7 mouse cellular contexts compared by ENCODE assay signal in the genomic region with DNA sequence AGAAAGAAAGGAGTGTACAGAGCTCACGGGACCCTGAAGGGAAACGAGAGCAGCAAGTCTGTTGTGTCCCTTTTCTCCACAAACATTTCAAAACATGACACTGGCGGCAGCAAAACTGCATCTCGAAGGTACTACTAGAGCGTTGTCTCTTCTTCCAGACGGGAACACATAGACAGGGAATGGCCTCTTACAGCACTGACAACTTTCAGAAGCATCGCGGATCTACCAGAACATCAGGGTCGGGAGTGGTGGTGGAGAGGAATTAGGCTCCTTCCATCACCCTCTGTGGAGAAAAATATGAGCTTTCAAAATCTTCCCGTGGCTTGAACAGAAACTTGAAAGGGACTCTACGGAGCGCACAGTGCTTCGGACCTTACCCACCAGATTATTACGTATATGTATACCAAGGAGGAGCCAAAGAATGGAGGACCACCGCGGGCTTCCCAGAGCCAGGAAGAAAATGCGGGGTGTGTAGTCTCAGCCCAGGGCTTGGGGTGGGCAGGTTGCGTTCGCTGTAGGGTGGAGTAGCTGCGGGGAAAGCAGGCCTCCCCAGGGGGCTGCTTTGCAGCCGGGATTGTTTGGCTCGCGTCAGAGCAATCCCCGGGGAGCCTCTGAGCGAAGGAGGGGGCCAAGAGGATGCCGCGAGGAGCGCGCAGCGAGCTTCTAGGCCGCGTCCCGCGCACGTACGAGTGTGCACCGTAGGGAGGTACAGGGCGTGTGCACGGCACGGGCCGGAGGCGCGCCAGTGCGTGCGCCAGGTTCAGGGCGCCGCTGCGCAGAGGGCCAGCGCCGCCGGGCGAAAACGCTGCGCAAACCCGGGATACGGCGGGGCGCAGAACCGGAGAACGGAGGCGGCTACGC. TPM values are rescaled to one million over a fixed set of nuclear protein-coding genes. Genes with fewer than 3 reads are reported as not detected.
DNase-seq lines count a peak whose midpoint lies in the region; ATAC-seq lines count a peak whose summit lies in the region.

A gene (plus strand): TSS at position 799 of the 861 bp plus-strand sequence.

- DNase-seq in R1 (ENCODE audit: low read depth, low spot score) = peak; percentile 86
- DNase-seq in cerebellum, adult 9-10 months = peak; percentile 89
- peak; percentile 87 to 88 for DNase-seq in frontal cortex, postnatal 36 days (ENCODE audit: low spot score in 2 of 2)
- DNase-seq in hindbrain, embryonic 14.5 days (ENCODE audit: low spot score) = peak; percentile 86
- peak in 1 of 2 experiments; percentile 85 for DNase-seq in left cerebral cortex, adult 8-10 months (ENCODE audit: low spot score in 2 of 2)
- DNase-seq in right cerebral cortex, postnatal 25 days = peak; percentile 90

- no peaks in the 10 kb centered on the region for H3K27me3 ChIP-seq in hindbrain, embryonic 14.5 days (ENCODE audit: control insufficient read depth, insufficient read depth, low read length)

- peaks cover 29% of the 10 kb centered on the region for H3K4me1 ChIP-seq in hindbrain, embryonic 14.5 days (replicated peaks; ENCODE audit: control insufficient read depth, insufficient read depth, low read length)

- no peaks in the 10 kb centered on the region for H3K9me3 ChIP-seq in hindbrain, embryonic 14.5 days (ENCODE audit: control insufficient read depth, low read length)

- 1% methylated on average over 62 of the region's 62 CpGs for whole genome bisulfite sequencing in hindbrain, embryonic 14.5 days

- H3K4me2 ChIP-seq in hindbrain, embryonic 14.5 days (replicated peaks) = peak within 1 kb of the TSS; percentile 75

- H3K9ac ChIP-seq in hindbrain, embryonic 14.5 days = peak within 1 kb of the TSS; percentile 97

- peak; percentile 93 for ATAC-seq in hindbrain, embryonic 14.5 days (ENCODE audit: low FRiP score)
- peak; percentile 48 for ATAC-seq in megakaryocyte, adult 5-6 weeks (ENCODE audit: poor library complexity, severe bottlenecking)

- peak within 1 kb of the TSS; percentile 99 for H3K27ac ChIP-seq in hindbrain, embryonic 14.5 days

- H3K4me3 ChIP-seq in hindbrain, embryonic 14.5 days (replicated peaks; ENCODE audit: low read length) = peak within 1 kb of the TSS; percentile 88

- H3K36me3 ChIP-seq in hindbrain, embryonic 14.5 days (replicated peaks; ENCODE audit: control insufficient read depth, insufficient read depth) = no peaks in the 10 kb centered on the region

RNA-seq across cellular contexts. Expression of the gene that starts here (rescaled TPM):
- polyA plus RNA-seq in hindbrain, embryonic 14.5 days (2014; fragmentation: Nextera tagmentation; extraction: Ambion mirVana) = 23.4 and 25.1 TPM in 2 replicates
- 10 to 100 TPM; 54.0 to 61.3 (median 57.8) TPM for total RNA-seq in left cerebral cortex, adult 8-10 months (2022)
- total RNA-seq in megakaryocyte, adult 5-6 weeks (2015) = 16.3 and 19.1 TPM in 2 replicates
- 17.9 and 20.4 TPM in 2 replicates for total RNA-seq in megakaryocyte, adult 5-6 weeks (2017)
